Mouse (Mus musculus) gonadal fat pad, adult 2 months (tissue): Measurements from ENCODE around the gene Stk10. TPM values are rescaled to one million over a fixed set of nuclear protein-coding genes. Genes with fewer than 3 reads are reported as not detected.
A peak's percentile ranks its signal among the peaks of the same experiment; 100 is the strongest.
"Not testable (repeated sequence)": the region's sequence is repeated elsewhere in the genome, so short reads cannot be mapped to it uniquely, and the experiment has no call there.

Experiments used
- DNase-seq: peaks from one replicate; pipeline ENCODE4 v3.0.0-alpha.2; 2012; ENCODE audit warnings: low read depth
- polyA plus RNA-seq: library from polyadenylated mRNA; depleted of rRNA; stranded (reverse); fragments of >200 nt; gene quantifications from 2 replicates; pipeline ENCODE4 v1.2.3, GENCODE M21; 2012; rRNA removed

Gene Stk10
- polyA plus RNA-seq = 8.3 and 8.4 TPM in 2 replicates

- no peak for DNase-seq
Measured at GRCm38 (mm10) chr11:32532765-32533481, at the start of gene Stk10. Stk10 (plus strand) TSS chr11:32533305.

DNA sequence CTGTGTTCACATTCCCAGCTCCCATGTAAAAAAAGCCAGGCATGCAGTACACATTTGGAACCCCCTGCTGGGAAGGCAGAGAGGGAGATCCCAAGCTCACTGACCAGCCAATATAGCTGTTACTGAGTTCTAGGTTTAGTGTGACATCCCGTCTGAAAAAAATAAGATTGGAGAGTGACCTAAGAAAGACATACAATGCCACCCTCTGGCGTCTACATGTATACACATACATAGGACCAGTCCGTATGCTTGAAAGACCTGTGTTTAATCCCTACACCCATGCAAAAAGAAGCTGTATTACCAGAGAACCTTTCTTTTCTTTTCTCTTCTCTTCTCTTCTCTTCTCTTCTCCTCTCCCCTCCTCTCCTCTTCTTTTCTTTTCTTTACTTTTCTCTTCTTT is 47.8 kb upstream of the Stk10 start:
- DNase-seq = no peak

DNA sequence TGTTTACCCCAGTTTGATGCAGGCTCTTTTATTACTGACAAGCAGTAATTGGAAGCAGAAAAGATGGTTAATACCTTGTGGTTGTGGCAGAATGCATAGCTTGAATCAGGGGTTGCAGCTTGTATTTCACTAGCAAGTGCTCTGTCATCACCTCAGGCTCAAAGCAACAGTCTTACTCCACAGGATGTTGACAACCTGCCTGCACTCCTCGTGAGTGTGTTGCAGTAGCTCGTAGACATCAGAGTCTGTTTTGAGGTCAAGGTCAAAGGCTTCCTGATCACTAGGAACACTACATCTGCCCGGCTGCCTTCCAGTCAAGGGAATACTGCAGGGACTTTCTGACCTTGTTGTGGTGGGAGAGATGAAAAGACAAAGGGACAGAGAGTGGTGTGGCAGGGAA is 46.5 kb upstream of the Stk10 start:
- DNase-seq = no peak

- DNase-seq = no peak
Measured at GRCm38 (mm10) chr11:32487501-32487900, 45.6 kb upstream of the Stk10 start.

- DNase-seq = no peak
Measured at GRCm38 (mm10) chr11:32488344-32488743, 44.8 kb upstream of the Stk10 start.

- no peak for DNase-seq
Measured at GRCm38 (mm10) chr11:32488808-32489670, 44.1 kb upstream of the Stk10 start.

DNA sequence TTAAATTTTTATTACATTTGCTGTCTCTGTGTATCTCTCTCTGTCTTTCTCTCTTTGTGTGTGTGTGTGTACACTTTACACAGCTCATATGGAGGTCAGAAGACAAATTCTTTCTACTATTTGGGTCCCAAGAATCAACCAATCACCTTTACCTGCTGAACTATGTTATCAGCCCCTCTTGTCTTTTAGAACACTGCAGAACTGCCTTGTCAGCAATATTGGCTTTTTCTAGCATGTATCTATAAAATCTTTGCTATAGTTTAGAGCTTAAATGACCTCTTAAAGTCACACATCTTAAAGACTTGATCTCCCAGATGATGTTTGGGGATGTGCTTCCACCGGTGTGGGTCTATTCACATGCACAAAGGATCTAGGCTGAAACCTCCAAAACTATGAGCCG is 42.0 kb upstream of the Stk10 start:
- no peak for DNase-seq

- DNase-seq = peak; percentile 10
Measured at GRCm38 (mm10) chr11:32493312-32493711, 39.8 kb upstream of the Stk10 start.

GRCm38 (mm10) chr11:32495283-32495682 is 37.8 kb upstream of the Stk10 start:
- no peak for DNase-seq

DNA sequence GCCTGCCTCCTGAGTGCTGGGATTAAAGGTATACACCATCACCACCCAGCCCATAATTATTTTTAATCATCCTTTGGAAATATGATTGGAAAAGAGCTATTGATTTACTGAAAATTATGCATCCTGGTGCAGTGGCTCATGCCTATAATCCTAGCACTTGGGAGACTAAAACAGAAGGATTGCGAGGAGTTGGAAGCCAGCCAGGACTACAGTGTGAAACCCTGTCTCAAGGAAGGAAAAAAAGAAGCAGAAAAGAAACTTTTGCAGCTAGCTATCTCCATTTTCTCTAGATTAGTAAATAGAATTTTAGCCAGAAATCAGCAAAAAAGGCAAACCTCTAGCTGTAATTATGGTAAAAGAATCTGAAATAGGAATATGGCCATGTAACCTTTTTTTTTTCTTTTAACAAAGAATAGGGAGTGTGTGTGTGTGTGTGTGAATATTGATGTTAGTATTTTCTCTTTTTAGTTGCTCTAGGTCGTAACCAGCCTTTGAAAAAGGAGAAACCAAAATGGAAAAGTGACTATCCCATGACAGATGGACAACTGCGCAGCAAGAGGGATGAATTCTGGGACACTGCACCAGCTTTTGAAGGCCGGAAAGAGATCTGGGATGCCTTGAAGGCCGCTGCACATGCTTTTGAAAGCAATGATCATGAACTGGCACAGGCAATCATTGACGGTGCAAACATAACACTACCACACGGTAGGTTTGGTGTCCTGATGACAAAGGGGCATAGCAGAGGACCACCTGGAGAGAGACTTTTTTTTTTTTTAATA is 34.2 kb upstream of the Stk10 start:
- DNase-seq = no peak

GRCm38 (mm10) chr11:32499931-32500330 is 33.2 kb upstream of the Stk10 start:
- DNase-seq = no peak

- DNase-seq = no peak
Measured at GRCm38 (mm10) chr11:32503711-32504110, 29.4 kb upstream of the Stk10 start.

GRCm38 (mm10) chr11:32505091-32505739 is 27.9 kb upstream of the Stk10 start:
- DNase-seq = peak; percentile 36

- no peak for DNase-seq
Measured at GRCm38 (mm10) chr11:32510930-32511329, 22.2 kb upstream of the Stk10 start.

DNA sequence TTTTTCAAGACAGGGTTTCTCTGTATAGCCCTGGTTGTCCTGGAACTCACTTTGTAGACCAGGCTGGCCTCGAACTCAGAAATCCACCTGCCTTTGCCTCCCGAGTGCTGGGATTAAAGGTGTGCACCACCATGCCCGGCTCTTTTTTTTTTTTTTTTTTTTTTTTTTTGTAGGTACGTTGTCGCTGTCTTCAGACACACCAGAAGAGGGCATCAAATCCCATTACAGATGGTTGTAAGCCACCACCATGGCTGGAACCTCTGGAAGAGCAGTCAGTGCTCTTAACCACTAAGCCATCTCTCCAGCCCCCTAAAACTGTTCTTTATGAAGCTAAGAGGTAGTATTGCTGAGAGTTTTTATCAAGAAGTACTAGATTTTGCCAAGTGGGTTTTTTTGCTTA is 18.3 kb upstream of the Stk10 start:
- not testable (repeated sequence) for DNase-seq

- no peak for DNase-seq
Measured at GRCm38 (mm10) chr11:32516091-32516490, 17.0 kb upstream of the Stk10 start.

DNA sequence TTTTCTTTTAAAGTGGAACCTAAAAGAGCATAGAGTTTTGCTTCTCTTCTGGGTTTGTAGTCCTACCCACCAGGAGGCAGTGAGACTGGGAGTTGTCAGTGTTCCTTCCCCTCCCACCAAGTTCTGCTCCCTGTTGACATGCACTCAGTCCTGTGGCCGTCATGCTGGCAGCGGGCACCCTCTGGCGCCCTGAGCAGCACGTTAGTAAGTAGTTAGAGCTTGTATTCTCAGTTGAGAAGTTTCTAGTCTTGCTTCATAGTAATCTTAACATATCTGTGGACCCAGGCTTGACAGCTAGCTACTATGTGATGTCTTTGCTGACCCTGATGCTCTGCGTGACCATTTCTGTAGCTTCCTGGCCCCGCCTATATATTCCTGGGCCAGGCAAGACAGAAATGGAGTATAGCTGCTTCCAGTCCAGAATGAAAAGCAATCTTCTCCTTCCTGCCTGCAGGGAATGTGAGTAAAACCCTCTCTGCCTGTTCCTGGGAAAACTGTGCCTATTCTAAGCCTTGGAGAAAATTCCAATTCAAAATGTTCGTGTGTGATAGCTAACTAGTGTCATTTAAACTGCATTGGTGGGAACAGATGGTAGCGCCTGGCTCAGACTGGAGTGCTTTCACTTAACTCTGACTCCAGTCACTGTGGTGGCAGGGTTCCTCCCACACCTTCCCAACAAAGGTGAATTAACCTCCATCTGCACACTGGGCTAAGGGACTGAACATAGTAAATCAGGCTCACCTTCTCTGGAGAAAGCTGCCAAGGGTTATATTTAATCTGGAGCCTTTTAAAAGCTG is 16.0 kb upstream of the Stk10 start:
- no peak for DNase-seq

- DNase-seq = no peak
Measured at GRCm38 (mm10) chr11:32518770-32519169, 14.3 kb upstream of the Stk10 start.

- DNase-seq = no peak
Measured at GRCm38 (mm10) chr11:32519354-32519753, 13.8 kb upstream of the Stk10 start.

- DNase-seq = no peak
Measured at GRCm38 (mm10) chr11:32521246-32521645, 11.9 kb upstream of the Stk10 start.
